Mouse (Mus musculus): ENCODE measurements around the gene Dcxr. TPM values are rescaled to one million over a fixed set of nuclear protein-coding genes. Genes with fewer than 3 reads are reported as not detected.
"Not testable (repeated sequence)": the region's sequence is repeated elsewhere in the genome, so short reads cannot be mapped to it uniquely, and the experiment has no call there.

Gene Dcxr
- polyA plus RNA-seq, 1 experiment from 2014 or later = 11.9 TPM

DNA sequence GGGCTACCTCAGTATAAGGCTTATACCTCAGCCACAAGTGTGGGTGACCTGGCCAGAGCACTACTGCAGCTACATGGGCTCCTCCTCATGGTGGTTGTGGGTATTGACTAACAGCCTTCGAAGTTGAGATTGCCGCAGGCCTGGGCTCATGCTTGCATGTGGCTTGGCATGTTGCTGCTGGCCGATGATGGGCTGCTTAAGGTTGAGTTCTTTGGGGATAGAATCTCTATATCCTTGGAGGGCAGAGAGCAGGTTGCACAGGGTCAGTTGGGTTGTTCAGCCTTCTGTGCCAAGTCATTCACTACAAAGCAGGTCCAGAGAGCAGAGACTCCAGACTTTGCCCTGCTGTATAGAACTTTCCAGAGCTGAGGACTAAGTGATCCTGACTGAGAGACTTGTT lies 47.2 kb downstream of the Dcxr start:
- Histone ChIP-seq H3K27me3 (ENCODE audit: control insufficient read depth, insufficient read depth, low read length) (no peaks in the 10 kb centered on the region), H3K4me3 (ENCODE audit: control insufficient read depth in 1 of 2, insufficient read depth in 1 of 2, low read depth in 1 of 2, low read length in 2 of 2) (no peak overlapping the region), H3K27ac (replicated peaks in 1 of 2; ENCODE audit: control insufficient read depth in 1 of 2, insufficient read depth in 1 of 2, low read depth in 2 of 2, low read length in 2 of 2) (no peak overlapping the region), H3K4me2 (ENCODE audit: low read length) (no peak overlapping the region), H3K4me1 (ENCODE audit: control insufficient read depth in 2 of 2, insufficient read depth in 2 of 2, low read length in 2 of 2) (peaks cover 1 to 3% of the 10 kb centered on the region in 2 experiments; a peak in 2 of 4 replicates), H3K36me3 (ENCODE audit: control insufficient read depth, insufficient read depth, low read length) (peaks cover 70% of the 10 kb centered on the region), H3K9me3 (ENCODE audit: control insufficient read depth, low read length) (no peaks in the 10 kb centered on the region), H3K9ac (ENCODE audit: low read length) (no peak overlapping the region)
- ATAC-seq (ENCODE audit: insufficient number of reproducible peaks, insufficient read depth, low FRiP score, low read depth) = no peak
- 55% methylated on average over 3 of the region's 3 CpGs for WGBS

DNA sequence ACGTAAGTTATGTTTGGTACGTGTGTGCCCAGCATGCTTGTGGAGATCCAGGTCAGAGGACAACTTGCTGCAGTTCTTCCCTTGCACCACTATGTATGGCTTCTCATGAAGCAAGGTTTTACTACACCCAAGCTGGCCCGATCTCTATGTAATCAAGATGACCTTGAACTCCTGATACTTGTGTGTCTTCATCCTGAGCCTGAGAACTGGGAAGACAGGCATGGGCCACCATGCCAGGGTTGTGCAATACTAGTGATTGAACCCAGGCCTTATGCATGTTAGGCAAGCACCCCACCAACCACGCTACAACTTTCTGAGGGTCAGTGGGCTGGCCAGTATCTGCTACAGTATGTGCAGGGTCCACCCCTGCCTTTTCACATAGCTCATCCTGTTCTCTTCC lies 50.1 kb downstream of the Dcxr start:
- H3K4me2 ChIP-seq (ENCODE audit: low read length) = no peak overlapping the region
- H3K27ac ChIP-seq (replicated peaks in 1 of 2; ENCODE audit: control insufficient read depth in 1 of 2, insufficient read depth in 1 of 2, low read depth in 2 of 2, low read length in 2 of 2) = no peak overlapping the region
- H3K4me3 ChIP-seq (ENCODE audit: control insufficient read depth in 1 of 2, insufficient read depth in 1 of 2, low read depth in 1 of 2, low read length in 2 of 2) = no peak overlapping the region
- H3K36me3 ChIP-seq (ENCODE audit: control insufficient read depth, insufficient read depth, low read length) = peaks cover 48% of the 10 kb centered on the region
- ATAC-seq (ENCODE audit: insufficient number of reproducible peaks, insufficient read depth, low FRiP score, low read depth) = no peak
- H3K4me1 ChIP-seq (ENCODE audit: control insufficient read depth in 2 of 2, insufficient read depth in 2 of 2, low read length in 2 of 2) = peaks cover 5% of the 10 kb centered on the region in 2 experiments
- H3K9ac ChIP-seq (ENCODE audit: low read length) = no peak overlapping the region
- no peaks in the 10 kb centered on the region for H3K9me3 ChIP-seq (ENCODE audit: control insufficient read depth, low read length)
- WGBS = 79% methylated on average over 4 of the region's 4 CpGs
- no peaks in the 10 kb centered on the region for H3K27me3 ChIP-seq (ENCODE audit: control insufficient read depth, insufficient read depth, low read length)

DNA sequence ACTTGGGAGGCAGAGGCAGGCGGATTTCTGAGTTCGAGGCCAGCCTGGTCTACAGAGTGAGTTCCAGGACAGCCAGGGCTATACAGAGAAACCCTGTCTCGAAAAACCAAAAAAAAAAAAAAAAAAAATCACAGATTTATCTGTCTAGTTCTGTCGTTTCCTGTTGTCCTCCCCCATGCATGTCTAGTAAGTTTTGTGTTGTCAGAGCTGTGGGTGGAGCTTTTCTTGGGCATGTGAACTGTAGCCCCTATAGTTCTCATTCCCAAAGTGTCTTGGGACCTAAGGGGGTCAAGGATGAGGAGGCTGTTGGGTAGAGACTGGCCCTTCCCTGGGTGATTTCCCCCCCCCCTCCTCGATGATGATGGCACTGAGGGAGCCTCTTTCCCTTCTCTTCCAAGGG lies 51.2 kb downstream of the Dcxr start:
- H3K4me3 ChIP-seq (ENCODE audit: control insufficient read depth in 1 of 2, insufficient read depth in 1 of 2, low read depth in 1 of 2, low read length in 2 of 2) = not testable (repeated sequence)

More for the DNA sequence above, 51.2 kb downstream of the Dcxr start:
- WGBS = 75% methylated on average over 3 of the region's 5 CpGs
- H3K27me3 ChIP-seq (ENCODE audit: control insufficient read depth, insufficient read depth, low read length); H3K27ac ChIP-seq (replicated peaks in 1 of 2; ENCODE audit: control insufficient read depth in 1 of 2, insufficient read depth in 1 of 2, low read depth in 2 of 2, low read length in 2 of 2); ATAC-seq (ENCODE audit: insufficient number of reproducible peaks, insufficient read depth, low FRiP score, low read depth); H3K9me3 ChIP-seq (ENCODE audit: control insufficient read depth, low read length); H3K4me2 ChIP-seq (ENCODE audit: low read length); H3K9ac ChIP-seq (ENCODE audit: low read length); H3K4me1 ChIP-seq (ENCODE audit: control insufficient read depth in 2 of 2, insufficient read depth in 2 of 2, low read length in 2 of 2): not testable (repeated sequence)
- H3K36me3 ChIP-seq (ENCODE audit: control insufficient read depth, insufficient read depth, low read length) = peaks cover 40% of the 10 kb centered on the region

Other genes starting within 250 kb of the Dcxr start
- 225 and 239 TPM in 2 replicates for gene Mrpl12, start 242.7 kb downstream of the Dcxr start, polyA plus RNA-seq (2014; fragmentation: Nextera tagmentation; extraction: Ambion mirVana)
- gene Slc25a10, start 235.4 kb downstream of the Dcxr start, polyA plus RNA-seq (2014; fragmentation: Nextera tagmentation; extraction: Ambion mirVana) = 39.4 and 41.7 TPM in 2 replicates
- 2.3 and 2.5 TPM in 2 replicates for gene Gcgr, start 196.6 kb downstream of the Dcxr start, polyA plus RNA-seq (2014; fragmentation: Nextera tagmentation; extraction: Ambion mirVana)
- 153 and 158 TPM in 2 replicates for gene Mcrip1, start 177.6 kb downstream of the Dcxr start, polyA plus RNA-seq (2014; fragmentation: Nextera tagmentation; extraction: Ambion mirVana)
- gene Ppp1r27, start 176.1 kb downstream of the Dcxr start, polyA plus RNA-seq (2014; fragmentation: Nextera tagmentation; extraction: Ambion mirVana) = not detected in 2 replicates
- gene P4hb, start 154.0 kb downstream of the Dcxr start, polyA plus RNA-seq (2014; fragmentation: Nextera tagmentation; extraction: Ambion mirVana) = 431 and 451 TPM in 2 replicates
- 360 and 367 TPM in 2 replicates for gene Arhgdia, start 145.7 kb downstream of the Dcxr start, polyA plus RNA-seq (2014; fragmentation: Nextera tagmentation; extraction: Ambion mirVana)
- 251 and 254 TPM in 2 replicates for gene Alyref, start 128.9 kb downstream of the Dcxr start, polyA plus RNA-seq (2014; fragmentation: Nextera tagmentation; extraction: Ambion mirVana)
- 223 and 251 TPM in 2 replicates for gene Anapc11, start 128.9 kb downstream of the Dcxr start, polyA plus RNA-seq (2014; fragmentation: Nextera tagmentation; extraction: Ambion mirVana)
- 17.5 and 18.9 TPM in 2 replicates for gene Npb, start 118.8 kb downstream of the Dcxr start, polyA plus RNA-seq (2014; fragmentation: Nextera tagmentation; extraction: Ambion mirVana)
- 72.0 and 73.2 TPM in 2 replicates for gene Pcyt2, start 109.3 kb downstream of the Dcxr start, polyA plus RNA-seq (2014; fragmentation: Nextera tagmentation; extraction: Ambion mirVana)
- 17.6 and 18.5 TPM in 2 replicates for gene Sirt7, start 102.0 kb downstream of the Dcxr start, polyA plus RNA-seq (2014; fragmentation: Nextera tagmentation; extraction: Ambion mirVana)
- 16.6 and 18.1 TPM in 2 replicates for gene Mafg, start 93.7 kb downstream of the Dcxr start, polyA plus RNA-seq (2014; fragmentation: Nextera tagmentation; extraction: Ambion mirVana)
- gene Pycr1, start 83.5 kb downstream of the Dcxr start, polyA plus RNA-seq (2014; fragmentation: Nextera tagmentation; extraction: Ambion mirVana) = 17.1 and 22.3 TPM in 2 replicates
- 19.4 and 19.5 TPM in 2 replicates for gene Myadml2, start 79.1 kb downstream of the Dcxr start, polyA plus RNA-seq (2014; fragmentation: Nextera tagmentation; extraction: Ambion mirVana)
- gene Notum, start 66.1 kb downstream of the Dcxr start, polyA plus RNA-seq (2014; fragmentation: Nextera tagmentation; extraction: Ambion mirVana) = 1.1 and 1.6 TPM in 2 replicates
- 96.6 and 106 TPM in 2 replicates for gene Aspscr1, start 54.3 kb downstream of the Dcxr start, polyA plus RNA-seq (2014; fragmentation: Nextera tagmentation; extraction: Ambion mirVana)
- 109 and 135 TPM in 2 replicates for gene Cenpx, start 13.5 kb downstream of the Dcxr start, polyA plus RNA-seq (2014; fragmentation: Nextera tagmentation; extraction: Ambion mirVana)
- 16.9 and 23.7 TPM in 2 replicates for gene Lrrc45, start 13.4 kb downstream of the Dcxr start, polyA plus RNA-seq (2014; fragmentation: Nextera tagmentation; extraction: Ambion mirVana)
- 0.69 and 1.9 TPM in 2 replicates for gene Rac3, start 5.8 kb downstream of the Dcxr start, polyA plus RNA-seq (2014; fragmentation: Nextera tagmentation; extraction: Ambion mirVana)
- 1.7 and 4.7 TPM in 2 replicates for gene Cbr2, start 4.8 kb upstream of the Dcxr start, polyA plus RNA-seq (2014; fragmentation: Nextera tagmentation; extraction: Ambion mirVana)
- 1.9 and 2.9 TPM in 2 replicates for gene Hmga1b, start 35.5 kb upstream of the Dcxr start, polyA plus RNA-seq (2014; fragmentation: Nextera tagmentation; extraction: Ambion mirVana)
- gene Rfng, start 56.9 kb upstream of the Dcxr start, polyA plus RNA-seq (2014; fragmentation: Nextera tagmentation; extraction: Ambion mirVana) = 16.0 and 16.7 TPM in 2 replicates
- gene Gps1, start 57.0 kb upstream of the Dcxr start, polyA plus RNA-seq (2014; fragmentation: Nextera tagmentation; extraction: Ambion mirVana) = 138 and 151 TPM in 2 replicates
- gene Dus1l, start 69.1 kb upstream of the Dcxr start, polyA plus RNA-seq (2014; fragmentation: Nextera tagmentation; extraction: Ambion mirVana) = 43.6 and 44.5 TPM in 2 replicates
- gene Fasn, start 97.3 kb upstream of the Dcxr start, polyA plus RNA-seq (2014; fragmentation: Nextera tagmentation; extraction: Ambion mirVana) = 29.6 and 32.0 TPM in 2 replicates
- 4.2 and 4.8 TPM in 2 replicates for gene Ccdc57, start 205.6 kb upstream of the Dcxr start, polyA plus RNA-seq (2014; fragmentation: Nextera tagmentation; extraction: Ambion mirVana)
- 82.5 and 111 TPM in 2 replicates for gene Slc16a3, start 221.2 kb upstream of the Dcxr start, polyA plus RNA-seq (2014; fragmentation: Nextera tagmentation; extraction: Ambion mirVana)

All from heart, embryonic 14.5 days (tissue).